Mouse (Mus musculus) ES-Bruce4 (cell line): ENCODE results near the gene Gm47841.

Experiments
- CTCF ChIP-seq: IDR thresholded peaks from one replicate; pipeline ENCODE4 v1.8.1; 2011; ENCODE audit warnings: low read depth, low read length
- EP300 ChIP-seq: IDR thresholded peaks from 2 replicates; pipeline ENCODE4 v1.6.1; 2011; ENCODE audit warnings: low read depth, low read length; ENCODE audit not compliant: insufficient read depth

- TF ChIP-seq CTCF (no peak), EP300 (no peak)
These were observed 40.8 kb downstream of the Gm47841 start for GRCm38 (mm10) chr15:101006251-101007040.
